Mouse (Mus musculus): Measurements from ENCODE around the gene Lhx6. TPM values are rescaled to one million over a fixed set of nuclear protein-coding genes. Genes with fewer than 3 reads are reported as not detected.

Lhx6 gene
- total and polyA plus RNA-seq, 3 experiments = 1.3 to 3.0 TPM; not detected in 1

DNA sequence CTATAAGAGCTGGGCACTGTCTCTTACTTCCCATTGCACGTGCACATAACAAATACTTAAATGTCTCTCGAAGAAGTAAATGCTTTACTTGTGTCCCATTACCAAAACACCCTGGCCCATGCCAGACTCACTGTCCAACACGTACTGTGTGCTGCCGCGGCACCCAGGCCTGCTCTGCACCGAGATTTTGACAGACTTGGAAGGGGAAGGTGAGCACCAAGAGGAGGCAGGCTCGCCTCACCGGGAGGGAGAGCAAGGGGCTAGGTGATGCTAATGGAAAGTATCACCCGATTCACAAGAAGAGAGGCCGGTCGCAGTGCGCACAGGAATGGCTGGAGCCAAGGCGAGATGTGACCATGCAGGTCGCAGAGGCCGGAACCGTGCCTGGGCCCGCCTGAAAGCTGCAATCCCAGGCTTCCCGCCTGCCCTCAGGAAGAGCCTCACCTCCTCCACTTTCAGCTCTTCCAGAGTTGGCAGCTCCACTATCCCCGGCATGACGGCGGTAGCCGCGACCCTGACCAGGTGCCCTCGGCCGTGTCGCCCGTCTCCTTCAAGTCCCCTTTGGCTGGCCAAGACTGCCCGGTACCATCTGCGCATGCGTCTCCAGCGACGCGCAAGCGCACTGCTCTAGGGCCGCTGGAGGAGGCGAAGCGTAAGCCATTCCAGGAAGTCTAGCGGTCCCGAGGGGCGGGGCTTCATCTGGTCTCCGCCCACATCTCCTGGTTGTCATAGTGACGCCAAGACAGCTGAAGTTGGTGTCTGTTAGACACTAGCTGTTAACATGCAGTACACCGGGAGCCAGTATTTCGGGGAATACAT is 56.3 kb downstream of the Lhx6 start, which contains the start of the genes Ndufa8 and Morn5:
TSS of gene Ndufa8 (minus strand) at position 659 of the 819 bp plus-strand sequence.
TSS of gene Morn5 (plus strand) at position 711 of the 819 bp plus-strand sequence.
- Histone ChIP-seq H3K4me3 (ENCODE audit: control insufficient read depth in 1 of 2, insufficient read depth in 1 of 2, low read depth in 2 of 2, low read length in 2 of 2) (peak within 1 kb of the TSS; percentile 83 to 97), H3K9me3 (replicated peaks; ENCODE audit: insufficient read depth, low read length) (no peaks in the 10 kb centered on the region), H3K9ac (ENCODE audit: control insufficient read depth, low read depth, low read length, poor library complexity, severe bottlenecking) (peak within 1 kb of the TSS; percentile 94), H3K4me1 (ENCODE audit: control insufficient read depth in 1 of 2, insufficient read depth in 2 of 2, low read length in 2 of 2) (peaks cover 2 to 12% of the 10 kb centered on the region in 2 experiments; a peak in 3 of 4 replicates), H3K27me3 (ENCODE audit: control insufficient read depth in 1 of 2, insufficient read depth in 2 of 2, low read length in 2 of 2) (no peaks in the 10 kb centered on the region), H3K27ac (ENCODE audit: control insufficient read depth, low read depth, low read length) (peak within 1 kb of the TSS; percentile 34), H3K36me3 (ENCODE audit: control insufficient read depth in 1 of 2, insufficient read depth in 2 of 2, low read length in 2 of 2) (peaks cover 0 to 11% of the 10 kb centered on the region in 2 experiments; a peak in 3 of 4 replicates), H3K79me2 (ENCODE audit: control insufficient read depth, insufficient read depth, low read length, poor library complexity) (peaks cover 30% of the 10 kb centered on the region)
- DNase-seq (ENCODE audit: low read depth, low spot score) = peak; percentile 97
- TF ChIP-seq MAFK (IDR thresholded peaks at IDR 0.05; ENCODE audit: borderline replicate concordance, low read depth, low read length) = no peak
- TF ChIP-seq KAT2A (conservative IDR thresholded peaks at IDR 0.05; ENCODE audit: low read depth, low read length) = no peak; the same call in 1 of the 2 replicates
- peak; percentile 99 for TF ChIP-seq NRF1 (IDR thresholded peaks at IDR 0.05; ENCODE audit: insufficient read depth, low read depth, low read length, poor library complexity, severe bottlenecking)
- no peak for TF ChIP-seq TBP (IDR thresholded peaks at IDR 0.05; ENCODE audit: low read depth, low read length)
- TF ChIP-seq USF2 (IDR thresholded peaks at IDR 0.05; ENCODE audit: borderline replicate concordance in 1 of 2, insufficient read depth in 1 of 2, low read depth in 1 of 2, low read length in 2 of 2) = no peak
- no peak for TF ChIP-seq RAD21 (IDR thresholded peaks at IDR 0.05; ENCODE audit: low read depth, low read length)
- TF ChIP-seq POLR2AphosphoS5 (IDR thresholded peaks at IDR 0.05; ENCODE audit: borderline replicate concordance, low read depth, low read length) = no peak
- TF ChIP-seq SIN3A (IDR thresholded peaks at IDR 0.05; ENCODE audit: low read length) = peak; percentile 87
- no peak for TF ChIP-seq UBTF (IDR thresholded peaks at IDR 0.05; ENCODE audit: borderline replicate concordance, insufficient read depth, low read depth, low read length)
- TF ChIP-seq CHD1 (IDR thresholded peaks at IDR 0.05; ENCODE audit: low read depth, low read length) = no peak
- no peak for TF ChIP-seq USF1 (IDR thresholded peaks at IDR 0.05; ENCODE audit: low read depth, low read length)
- TF ChIP-seq POLR2AphosphoS2 (IDR thresholded peaks at IDR 0.05; ENCODE audit: low read length) = peak; percentile 62; the same call in 1 of the 2 replicates
- peak; percentile 23 for TF ChIP-seq MAX (IDR thresholded peaks at IDR 0.05; ENCODE audit: low read length)
- TF ChIP-seq HCFC1 (IDR thresholded peaks at IDR 0.05; ENCODE audit: low read depth, low read length) = peak; percentile 73
- 0 out of 2 replicates have a peak, but pooled peaks have one; percentile 47 for TF ChIP-seq ZMIZ1 (IDR thresholded peaks at IDR 0.05; ENCODE audit: low read depth, low read length)
- peak; percentile 58; the same call in 1 of the 2 replicates for TF ChIP-seq BHLHE40 (IDR thresholded peaks at IDR 0.05; ENCODE audit: borderline replicate concordance, low read depth, low read length)
- TF ChIP-seq ELF1 (IDR thresholded peaks at IDR 0.05; ENCODE audit: low read depth, low read length) = peak; percentile 96
- TF ChIP-seq TCF12 (IDR thresholded peaks at IDR 0.05; ENCODE audit: low read depth, low read length) = no peak; the same call in 1 of the 2 replicates
- TF ChIP-seq ETS1 (IDR thresholded peaks at IDR 0.05; ENCODE audit: low read depth, low read length) = no peak
- peak; percentile 49; the same call in 1 of the 2 replicates for TF ChIP-seq MYC (IDR thresholded peaks at IDR 0.05; ENCODE audit: low read depth, low read length)
- TF ChIP-seq MXI1 (IDR thresholded peaks at IDR 0.05; ENCODE audit: low read depth, low read length) = peak; percentile 81
- TF ChIP-seq ZNF384 (IDR thresholded peaks at IDR 0.05; ENCODE audit: low read depth, low read length) = no peak
- no peak for TF ChIP-seq ZKSCAN1 (IDR thresholded peaks at IDR 0.05; ENCODE audit: low read depth, low read length)
- no peak for TF ChIP-seq EP300 (IDR thresholded peaks at IDR 0.05; ENCODE audit: low read depth in 1 of 2, low read length in 2 of 2)
- TF ChIP-seq RCOR1 (IDR thresholded peaks at IDR 0.05; ENCODE audit: low read depth, low read length) = no peak
- TF ChIP-seq E2F4 (IDR thresholded peaks at IDR 0.05; ENCODE audit: borderline replicate concordance, low read depth, low read length) = no peak
- TF ChIP-seq POLR2A (IDR thresholded peaks at IDR 0.05; ENCODE audit: control insufficient read depth in 1 of 2, insufficient read depth in 1 of 2, low read depth in 1 of 2, low read length in 2 of 2, poor library complexity in 1 of 2) = peak in 1 of 2 experiments; percentile 94; a peak in 3 of 4 replicates
- no peak for TF ChIP-seq MYB (IDR thresholded peaks at IDR 0.05; ENCODE audit: low read depth, low read length)
- TF ChIP-seq CTCF (IDR thresholded peaks at IDR 0.05 in 2 of 3, conservative IDR thresholded peaks at IDR 0.05 in 1 of 3; ENCODE audit: control insufficient read depth in 1 of 3, insufficient read depth in 1 of 3, low read depth in 2 of 3, low read length in 3 of 3, poor library complexity in 1 of 3, severe bottlenecking in 1 of 3) = no peak
- no peak for TF ChIP-seq GABPA (IDR thresholded peaks at IDR 0.05; ENCODE audit: low read depth, low read length)
- TF ChIP-seq MAZ (IDR thresholded peaks at IDR 0.05; ENCODE audit: low read depth, low read length) = no peak
- TF ChIP-seq NELFE (IDR thresholded peaks at IDR 0.05; ENCODE audit: low read depth, low read length) = peak; percentile 88
- no peak for TF ChIP-seq MEF2A (IDR thresholded peaks at IDR 0.05; ENCODE audit: extremely low read depth, insufficient replicate concordance, low read depth, low read length, poor library complexity, severe bottlenecking)
- no peak for TF ChIP-seq SMC3 (IDR thresholded peaks at IDR 0.05; ENCODE audit: low read depth, low read length)
- TF ChIP-seq ZC3H11A (IDR thresholded peaks at IDR 0.05; ENCODE audit: low read depth, low read length) = no peak
